Mouse (Mus musculus) liver, embryonic 11.5 days (tissue): ENCODE measurements at regions not wholly inside any gene's neighbourhood (a gene's known extent, or its start where the extent isn't known, plus 50 kb on each side); places are given as distances from the start of the nearest gene placed in this dataset.
A peak's percentile ranks its signal among the peaks of the same experiment; 100 is the strongest.

Experiments used
- ATAC-seq: fragments of 200-750 bp; cut with Nextera tagmentation; replicated peaks from 2 replicates; pipeline ENCODE4 v1.8.0; 2017; ENCODE audit warnings: moderate number of reproducible peaks, mild to moderate bottlenecking, moderate TSS enrichment, moderate library complexity; ENCODE audit not compliant: low FRiP score
- DNase-seq: peaks from one replicate; pipeline ENCODE4 v3.0.0-alpha.2; 2017; ENCODE audit warnings: low spot score
- H3K27ac ChIP-seq: fragments of 300-500 bp; sonication (generic); 2 replicates; pipeline ENCODE4 v1.5.1; 2014; ENCODE audit warnings: mild to moderate bottlenecking, low read depth, low read length, control low read depth
- H3K27me3 ChIP-seq: fragments of 300-500 bp; sonication (generic); replicated peaks from 2 replicates; pipeline ENCODE4 v1.6.1; 2014; ENCODE audit warnings: low read length, mixed read lengths; ENCODE audit not compliant: control insufficient read depth, insufficient read depth
- H3K36me3 ChIP-seq: fragments of 300-500 bp; sonication (generic); 2 replicates; pipeline ENCODE4 v1.6.1; 2014; ENCODE audit warnings: mild to moderate bottlenecking, low read length, moderate library complexity, mixed read lengths; ENCODE audit not compliant: control insufficient read depth, insufficient read depth
- H3K4me1 ChIP-seq: fragments of 300-500 bp; sonication (generic); replicated peaks from 2 replicates; pipeline ENCODE4 v1.6.1; 2014; ENCODE audit warnings: low read length, mixed read lengths; ENCODE audit not compliant: control insufficient read depth, insufficient read depth
- H3K4me2 ChIP-seq: fragments of 300-500 bp; sonication (generic); 2 replicates; pipeline ENCODE4 v1.6.1; 2014; ENCODE audit warnings: mild to moderate bottlenecking, control low read depth, moderate library complexity
- H3K4me3 ChIP-seq: fragments of 300-500 bp; sonication (generic); 2 replicates; pipeline ENCODE4 v1.5.1; 2014; ENCODE audit warnings: low read depth, low read length, control low read depth
- H3K9ac ChIP-seq: fragments of 300-500 bp; sonication (generic); 2 replicates; pipeline ENCODE4 v1.6.1; 2014; ENCODE audit warnings: low read depth, low read length, control low read depth
- H3K9me3 ChIP-seq: fragments of 300-500 bp; sonication (generic); 2 replicates; pipeline ENCODE4 v1.6.1; 2016; ENCODE audit warnings: low read length, inconsistent platforms, mixed read lengths; ENCODE audit not compliant: control insufficient read depth
- WGBS: fragments of 180-500 bp; shearing (Covaris S2); extraction: QIAGEN DNeasy Blood & Tissue Kit; methylation state at CpG from one replicate; pipeline ENCODE4 v1.1.7; 2014; 5-methylcytosine and 5-hydroxymethylcytosine counted together

GRCm38 (mm10) chr15:11729381-11729780 lies 177.7 kb downstream of the Npr3 start:
- Histone ChIP-seq H3K27ac (no peak overlapping the region), H3K4me2 (no peak overlapping the region), H3K27me3 (no peaks in the 10 kb centered on the region), H3K4me3 (no peak overlapping the region), H3K9me3 (no peaks in the 10 kb centered on the region), H3K4me1 (peaks cover 3% of the 10 kb centered on the region; the same call in 1 of the 2 replicates), H3K9ac (no peak overlapping the region), H3K36me3 (no peaks in the 10 kb centered on the region)
- DNase-seq, result no peak
- ATAC-seq, result no peak
- WGBS, result 40% methylated on average over 3 of the region's 3 CpGs

DNA sequence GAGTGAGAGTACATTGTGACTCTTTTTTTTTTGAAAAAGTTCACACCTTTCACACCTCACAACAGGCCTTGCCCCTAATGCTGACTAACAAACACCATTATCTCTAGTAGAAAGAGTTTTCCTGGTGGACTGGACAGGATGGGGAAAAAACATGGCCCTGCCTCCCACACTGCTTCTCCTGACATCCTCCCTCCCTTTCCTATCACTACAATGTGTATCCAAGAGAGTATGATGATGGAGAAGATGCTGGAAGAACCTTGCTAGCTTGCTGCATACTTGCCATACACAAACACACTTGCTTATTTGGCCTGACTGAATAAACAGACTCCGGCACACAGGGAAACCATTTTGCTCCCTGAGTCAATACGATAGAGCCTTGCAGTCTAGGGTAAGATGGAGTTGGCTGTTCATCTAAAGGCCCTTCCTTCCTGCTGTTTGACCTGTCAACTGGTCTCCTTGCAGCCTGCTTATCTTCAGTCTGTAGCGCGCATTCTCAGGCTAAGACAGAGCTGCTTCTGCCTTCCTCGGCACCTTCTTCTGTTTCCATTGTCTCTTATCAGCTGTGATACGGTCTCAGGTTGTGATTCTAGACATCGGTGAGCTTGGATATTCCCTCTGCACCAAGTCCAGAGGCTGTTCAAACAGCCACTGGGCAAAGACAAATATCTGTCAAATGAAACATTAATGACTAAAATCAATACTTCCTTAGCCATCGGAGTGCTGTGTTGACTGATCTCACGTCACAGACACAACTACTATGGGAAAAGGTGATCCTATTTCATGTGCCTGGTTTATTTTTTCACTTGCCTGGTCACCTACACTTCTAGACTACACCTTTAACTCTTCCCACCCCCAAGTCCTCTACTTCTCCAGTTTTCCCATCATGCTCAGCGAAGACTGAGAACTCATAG lies 181.2 kb downstream of the Npr3 start:
- Histone ChIP-seq H3K27ac (peak overlapping the region; percentile 53; the same call in 1 of the 2 replicates), H3K36me3 (no peaks in the 10 kb centered on the region), H3K27me3 (no peaks in the 10 kb centered on the region), H3K9ac (no peak overlapping the region), H3K9me3 (no peaks in the 10 kb centered on the region), H3K4me3 (no peak overlapping the region), H3K4me2 (peak overlapping the region; percentile 22; the same call in 1 of the 2 replicates), H3K4me1 (peaks cover 3% of the 10 kb centered on the region; the same call in 1 of the 2 replicates)
- WGBS, result 58% methylated on average over 10 of the region's 10 CpGs
- no peak for DNase-seq
- ATAC-seq, result peak; percentile 60

DNA sequence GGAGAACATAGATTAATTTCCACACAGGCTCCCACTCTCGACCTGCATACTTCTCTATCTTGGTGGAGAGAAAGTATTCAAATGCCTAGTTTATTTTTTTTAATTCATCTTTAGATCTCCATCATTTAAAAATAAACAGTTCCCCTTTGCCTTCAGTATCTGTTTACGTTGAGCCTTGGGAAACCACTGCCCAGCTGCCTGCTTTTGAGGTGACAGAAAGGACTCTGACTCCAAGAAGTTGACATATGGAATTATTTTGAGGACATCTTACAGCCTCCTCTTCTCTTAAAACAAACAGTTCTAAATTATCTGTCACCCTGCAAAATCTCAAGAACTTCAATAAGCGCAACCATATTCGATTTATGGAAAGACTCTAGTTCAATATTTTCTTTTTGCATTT lies 186.4 kb downstream of the Npr3 start:
- Histone ChIP-seq H3K27me3 (no peaks in the 10 kb centered on the region), H3K9me3 (no peaks in the 10 kb centered on the region; the same call in 1 of the 2 replicates), H3K9ac (no peak overlapping the region), H3K4me3 (no peak overlapping the region), H3K4me1 (peaks cover 1% of the 10 kb centered on the region; the same call in 1 of the 2 replicates), H3K36me3 (no peaks in the 10 kb centered on the region), H3K4me2 (no peak overlapping the region), H3K27ac (no peak overlapping the region)
- no peak for DNase-seq
- no peak for ATAC-seq
- WGBS, result 68% methylated on average over 4 of the region's 4 CpGs

GRCm38 (mm10) chr15:11716168-11716842 lies 190.8 kb downstream of the Npr3 start:
- WGBS, result 63% methylated on average over 11 of the region's 11 CpGs
- Histone ChIP-seq H3K27ac (no peak overlapping the region), H3K9ac (no peak overlapping the region), H3K4me2 (no peak overlapping the region), H3K4me3 (no peak overlapping the region), H3K4me1 (no peaks in the 10 kb centered on the region), H3K27me3 (no peaks in the 10 kb centered on the region), H3K36me3 (no peaks in the 10 kb centered on the region), H3K9me3 (no peaks in the 10 kb centered on the region; the same call in 1 of the 2 replicates)
- ATAC-seq (0 out of 2 replicates have a peak, but pooled peaks have one; percentile 18), DNase-seq (no peak)

GRCm38 (mm10) chr15:11712481-11713274 lies 194.4 kb downstream of the Npr3 start:
- no peaks in the 10 kb centered on the region for H3K4me1 ChIP-seq
- 67% methylated on average over 16 of the region's 16 CpGs for WGBS
- H3K9ac ChIP-seq, result no peak overlapping the region
- H3K9me3 ChIP-seq, result no peaks in the 10 kb centered on the region; the same call in 1 of the 2 replicates
- H3K36me3 ChIP-seq, result no peaks in the 10 kb centered on the region
- H3K27me3 ChIP-seq, result no peaks in the 10 kb centered on the region
- no peak overlapping the region for H3K4me2 ChIP-seq
- DNase-seq (no peak), ATAC-seq (no peak)
- no peak overlapping the region for H3K4me3 ChIP-seq
- no peak overlapping the region for H3K27ac ChIP-seq

DNA sequence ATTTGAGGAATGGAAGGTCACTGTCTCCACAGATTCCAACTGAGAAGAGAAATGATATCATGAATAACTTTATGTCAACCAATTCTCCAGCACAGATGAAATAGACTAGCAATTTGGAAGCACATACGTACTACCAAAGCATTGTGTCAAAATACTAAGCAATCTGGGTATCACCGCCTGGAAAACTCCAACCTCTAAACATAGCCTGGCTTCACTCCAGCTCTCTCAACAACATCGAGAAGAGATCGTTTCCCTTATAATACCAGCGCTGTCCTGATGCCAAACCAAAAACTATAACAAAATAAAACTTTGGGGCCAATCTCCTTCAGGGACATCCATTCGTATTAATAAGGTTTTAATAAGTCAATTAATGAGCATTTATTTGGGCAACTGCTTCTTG lies 205.8 kb downstream of the Npr3 start:
- H3K4me2 ChIP-seq, result no peak overlapping the region
- no peaks in the 10 kb centered on the region for H3K9me3 ChIP-seq
- WGBS, result 88% methylated on average over 6 of the region's 6 CpGs
- H3K4me3 ChIP-seq, result no peak overlapping the region
- H3K4me1 ChIP-seq, result no peaks in the 10 kb centered on the region
- no peak overlapping the region for H3K27ac ChIP-seq
- no peaks in the 10 kb centered on the region for H3K36me3 ChIP-seq
- H3K27me3 ChIP-seq, result no peaks in the 10 kb centered on the region
- no peak overlapping the region for H3K9ac ChIP-seq
- ATAC-seq (no peak), DNase-seq (no peak)

- no peaks in the 10 kb centered on the region for H3K36me3 ChIP-seq
- no peak for DNase-seq
- H3K27ac ChIP-seq, result no peak overlapping the region
- no peak overlapping the region for H3K9ac ChIP-seq
- no peak overlapping the region for H3K4me3 ChIP-seq
- no peaks in the 10 kb centered on the region for H3K27me3 ChIP-seq
- WGBS, result 85% methylated on average over 3 of the region's 3 CpGs
- no peaks in the 10 kb centered on the region for H3K4me1 ChIP-seq
- no peak overlapping the region for H3K4me2 ChIP-seq
- no peak for ATAC-seq
- no peaks in the 10 kb centered on the region for H3K9me3 ChIP-seq
Observed at GRCm38 (mm10) chr15:11699929-11700328, 207.2 kb downstream of the Npr3 start.

DNA sequence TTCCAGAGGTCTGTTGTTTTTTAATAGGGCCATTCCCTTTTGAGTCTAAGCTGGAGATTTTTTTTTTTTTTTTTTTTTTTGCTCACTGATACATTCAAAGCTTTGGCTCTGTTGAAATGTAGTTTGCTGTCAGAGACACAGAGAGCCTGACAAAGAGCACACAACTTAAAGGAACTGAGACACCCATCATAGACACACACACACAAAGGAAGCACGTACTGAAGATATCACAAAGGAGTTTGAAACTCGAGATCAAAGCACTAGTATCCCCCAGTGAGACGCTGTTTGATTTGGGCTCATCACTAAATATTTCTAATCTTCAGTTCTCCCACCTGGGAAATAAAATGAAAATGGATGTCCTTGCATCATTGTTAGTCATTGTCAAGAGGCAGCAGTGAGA lies 210.0 kb downstream of the Npr3 start:
- H3K27me3 ChIP-seq, result no peaks in the 10 kb centered on the region
- no peak overlapping the region for H3K4me3 ChIP-seq

More for the DNA sequence above, 210.0 kb downstream of the Npr3 start:
- no peaks in the 10 kb centered on the region for H3K4me1 ChIP-seq
- no peaks in the 10 kb centered on the region for H3K9me3 ChIP-seq
- no peak for DNase-seq
- 49% methylated on average over 3 of the region's 3 CpGs for WGBS
- H3K4me2 ChIP-seq, result no peak overlapping the region
- ATAC-seq, result no peak
- H3K9ac ChIP-seq, result no peak overlapping the region
- no peaks in the 10 kb centered on the region for H3K36me3 ChIP-seq
- no peak overlapping the region for H3K27ac ChIP-seq
